Mouse (Mus musculus) neural tube, postnatal 0 days (tissue): ENCODE measurements around the gene Xpnpep2. TPM values are rescaled to one million over a fixed set of nuclear protein-coding genes. Genes with fewer than 3 reads are reported as not detected.

Experiments used
- polyA plus RNA-seq: library from polyadenylated mRNA; unstranded; fragments of >200 nt; fragmentation: Nextera tagmentation; extraction: Ambion mirVana; gene quantifications from 2 replicates; pipeline ENCODE4 v1.2.1, GENCODE M21; 2015

The Xpnpep2 gene
- polyA plus RNA-seq: 0.14 and 0.24 TPM in 2 replicates

GRCm38 (mm10) chrX:48108394-48109315 lies at the start of gene Xpnpep2:
Xpnpep2 (plus strand) TSS chrX:48108725.

GRCm38 (mm10) chrX:48146262-48146661 lies 37.7 kb downstream of the Xpnpep2 start, which contains the start of gene Sash3:
Sash3 (plus strand) TSS chrX:48146436.

Other genes starting within 250 kb of the Xpnpep2 start
- gene Smarca1, start 215.8 kb upstream of the Xpnpep2 start, polyA plus RNA-seq: 19.7 and 22.7 TPM in 2 replicates
- gene Ocrl, start 196.3 kb upstream of the Xpnpep2 start, polyA plus RNA-seq: 24.5 and 29.6 TPM in 2 replicates
- 1.5 and 1.8 TPM in 2 replicates for gene Apln, start 73.9 kb upstream of the Xpnpep2 start, polyA plus RNA-seq
- gene Sash3, start 37.7 kb downstream of the Xpnpep2 start, polyA plus RNA-seq: 1.4 and 1.7 TPM in 2 replicates
- gene Zdhhc9, start 100.2 kb downstream of the Xpnpep2 start, polyA plus RNA-seq: 5.9 and 6.3 TPM in 2 replicates
- gene Utp14a, start 148.1 kb downstream of the Xpnpep2 start, polyA plus RNA-seq: 12.7 and 14.0 TPM in 2 replicates
- gene Bcorl1, start 232.6 kb downstream of the Xpnpep2 start, polyA plus RNA-seq: 4.8 and 6.3 TPM in 2 replicates